Mouse (Mus musculus) kidney, embryonic 16.5 days (tissue): ENCODE measurements around the gene Pfkfb1. TPM values are rescaled to one million over a fixed set of nuclear protein-coding genes. Genes with fewer than 3 reads are reported as not detected.

ENCODE experiments used
- ATAC-seq: fragments of 200-750 bp; cut with Nextera tagmentation; 2 replicates; pipeline ENCODE4 v1.8.0; 2017; ENCODE audit warnings: moderate TSS enrichment; ENCODE audit not compliant: low FRiP score, low TSS enrichment
- H3K27ac ChIP-seq: fragments of 300-500 bp; sonication (generic); 2 replicates; pipeline ENCODE4 v1.5.1; 2014; ENCODE audit warnings: low read length
- H3K27me3 ChIP-seq: fragments of 300-500 bp; sonication (generic); 2 replicates; pipeline ENCODE4 v1.6.1; 2014; ENCODE audit warnings: low read length, control low read depth, mixed read lengths; ENCODE audit not compliant: insufficient read depth
- H3K36me3 ChIP-seq: fragments of 300-500 bp; sonication (generic); 2 replicates; pipeline ENCODE4 v1.6.1; 2014; ENCODE audit warnings: low read length, control low read depth, mixed read lengths; ENCODE audit not compliant: insufficient read depth
- H3K4me1 ChIP-seq: fragments of 300-500 bp; sonication (generic); 2 replicates; pipeline ENCODE4 v1.6.1; 2014; ENCODE audit warnings: low read length, control low read depth, mixed read lengths; ENCODE audit not compliant: insufficient read depth
- H3K4me2 ChIP-seq: fragments of 300-500 bp; sonication (generic); replicated peaks from 2 replicates; pipeline ENCODE4 v1.6.1; 2014; ENCODE audit warnings: low read depth, low read length
- H3K4me3 ChIP-seq: fragments of 300-500 bp; sonication (generic); 2 replicates; pipeline ENCODE4 v1.5.1; 2014; ENCODE audit warnings: mild to moderate bottlenecking, low read length
- H3K9ac ChIP-seq: fragments of 300-500 bp; sonication (generic); replicated peaks from 2 replicates; pipeline ENCODE4 v1.6.1; 2014; ENCODE audit warnings: low read length
- H3K9me3 ChIP-seq: fragments of 300-500 bp; sonication (generic); 2 replicates; pipeline ENCODE4 v1.6.1; 2016; ENCODE audit warnings: low read length, control low read depth
- WGBS: fragments of 180-500 bp; shearing (Covaris S2); extraction: QIAGEN DNeasy Blood & Tissue Kit; methylation state at CpG from one replicate; pipeline ENCODE4 v1.1.7; 2014; 5-methylcytosine and 5-hydroxymethylcytosine counted together
- polyA plus RNA-seq: library from polyadenylated mRNA; unstranded; fragments of >200 nt; fragmentation: Nextera tagmentation; extraction: Ambion mirVana; gene quantifications from 2 replicates; pipeline ENCODE4 v1.2.1, GENCODE M21; 2015

Pfkfb1 gene
- 5.2 and 6.2 TPM in 2 replicates for polyA plus RNA-seq

GRCm38 (mm10) chrX:150588023-150588764 lies at the start of gene Pfkfb1:
TSS of gene Pfkfb1 (plus strand) at chrX:150588229.
- H3K27ac ChIP-seq, result peak within 1 kb of the TSS; percentile 86
- peak; percentile 96 for ATAC-seq
- peak within 1 kb of the TSS; percentile 81 for H3K9ac ChIP-seq

GRCm38 (mm10) chrX:150540111-150540510 lies 47.9 kb upstream of the Pfkfb1 start:
- Histone ChIP-seq H3K27me3 (peaks cover 2% of the 10 kb centered on the region; the same call in 1 of the 2 replicates), H3K36me3 (no peaks in the 10 kb centered on the region), H3K4me1 (no peaks in the 10 kb centered on the region), H3K4me3 (no peak overlapping the region), H3K4me2 (no peak overlapping the region), H3K27ac (no peak overlapping the region), H3K9me3 (no peaks in the 10 kb centered on the region; the same call in 1 of the 2 replicates), H3K9ac (no peak overlapping the region)
- 91% methylated on average over 2 of the region's 2 CpGs for WGBS
- ATAC-seq, result no peak

More at GRCm38 (mm10) chrX:150588023-150588764, at the start of gene Pfkfb1:
- Histone ChIP-seq H3K9me3 (no peaks in the 10 kb centered on the region), H3K4me3 (peak within 1 kb of the TSS; percentile 63), H3K36me3 (peaks cover 5% of the 10 kb centered on the region; the same call in 1 of the 2 replicates), H3K27me3 (peaks cover 11% of the 10 kb centered on the region; the same call in 1 of the 2 replicates), H3K4me1 (peaks cover 3% of the 10 kb centered on the region; the same call in 1 of the 2 replicates), H3K4me2 (peak within 1 kb of the TSS; percentile 60)
- WGBS, result 19% methylated on average over 35 of the region's 35 CpGs

- Histone ChIP-seq H3K27me3 (peaks cover 2% of the 10 kb centered on the region; the same call in 1 of the 2 replicates), H3K36me3 (no peaks in the 10 kb centered on the region), H3K27ac (no peak overlapping the region), H3K9me3 (no peaks in the 10 kb centered on the region; the same call in 1 of the 2 replicates), H3K4me3 (no peak overlapping the region), H3K9ac (no peak overlapping the region), H3K4me2 (no peak overlapping the region), H3K4me1 (no peaks in the 10 kb centered on the region)
- no peak for ATAC-seq
Observed at GRCm38 (mm10) chrX:150541684-150542083, 46.3 kb upstream of the Pfkfb1 start.

GRCm38 (mm10) chrX:150547239-150547638 lies 40.8 kb upstream of the Pfkfb1 start, which contains the start of gene Alas2:
TSS of gene Alas2 (plus strand) at chrX:150547375.
- Histone ChIP-seq H3K4me2 (no peak within 1 kb of the TSS), H3K36me3 (no peaks in the 10 kb centered on the region), H3K9me3 (no peaks in the 10 kb centered on the region), H3K4me3 (no peak within 1 kb of the TSS), H3K4me1 (no peaks in the 10 kb centered on the region), H3K27ac (no peak within 1 kb of the TSS), H3K27me3 (peaks cover 4% of the 10 kb centered on the region; the same call in 1 of the 2 replicates), H3K9ac (no peak within 1 kb of the TSS)
- WGBS, result 36% methylated on average over 5 of the region's 5 CpGs
- ATAC-seq, result no peak

- Histone ChIP-seq H3K4me2 (no peak overlapping the region), H3K36me3 (no peaks in the 10 kb centered on the region), H3K9me3 (no peaks in the 10 kb centered on the region), H3K27ac (no peak overlapping the region), H3K9ac (no peak overlapping the region), H3K27me3 (peaks cover 8% of the 10 kb centered on the region; the same call in 1 of the 2 replicates), H3K4me1 (no peaks in the 10 kb centered on the region), H3K4me3 (no peak overlapping the region)
- no peak for ATAC-seq
- 74% methylated on average over 3 of the region's 3 CpGs for WGBS
Observed at GRCm38 (mm10) chrX:150549639-150550038, 38.4 kb upstream of the Pfkfb1 start.

- Histone ChIP-seq H3K9ac (no peak overlapping the region), H3K36me3 (no peaks in the 10 kb centered on the region), H3K4me2 (no peak overlapping the region), H3K9me3 (no peaks in the 10 kb centered on the region), H3K27ac (no peak overlapping the region), H3K4me3 (no peak overlapping the region), H3K27me3 (peaks cover 8% of the 10 kb centered on the region; the same call in 1 of the 2 replicates), H3K4me1 (no peaks in the 10 kb centered on the region)
- 100% methylated on average over 2 of the region's 2 CpGs for WGBS
- ATAC-seq, result no peak
Observed at GRCm38 (mm10) chrX:150551986-150552385, 36.0 kb upstream of the Pfkfb1 start.

GRCm38 (mm10) chrX:150554032-150554431 lies 34.0 kb upstream of the Pfkfb1 start:
- Histone ChIP-seq H3K4me2 (no peak overlapping the region), H3K27ac (no peak overlapping the region), H3K4me3 (no peak overlapping the region), H3K9ac (no peak overlapping the region), H3K9me3 (no peaks in the 10 kb centered on the region), H3K36me3 (no peaks in the 10 kb centered on the region), H3K27me3 (peaks cover 14% of the 10 kb centered on the region; the same call in 1 of the 2 replicates), H3K4me1 (no peaks in the 10 kb centered on the region)
- 83% methylated on average over 3 of the region's 3 CpGs for WGBS
- ATAC-seq, result no peak

GRCm38 (mm10) chrX:150564644-150565357 lies 23.2 kb upstream of the Pfkfb1 start:
- H3K27ac ChIP-seq, result no peak overlapping the region
- no peaks in the 10 kb centered on the region for H3K4me1 ChIP-seq
- H3K9ac ChIP-seq, result no peak overlapping the region
- no peak overlapping the region for H3K4me2 ChIP-seq
- H3K9me3 ChIP-seq, result no peaks in the 10 kb centered on the region
- 89% methylated on average over 12 of the region's 12 CpGs for WGBS
- peaks cover 3% of the 10 kb centered on the region; the same call in 1 of the 2 replicates for H3K36me3 ChIP-seq
- no peak overlapping the region for H3K4me3 ChIP-seq
- ATAC-seq, result no peak
- H3K27me3 ChIP-seq, result peaks cover 16% of the 10 kb centered on the region; the same call in 1 of the 2 replicates

- Histone ChIP-seq H3K4me2 (no peak overlapping the region), H3K4me1 (no peaks in the 10 kb centered on the region), H3K9me3 (no peaks in the 10 kb centered on the region), H3K27ac (no peak overlapping the region), H3K27me3 (peaks cover 3% of the 10 kb centered on the region; the same call in 1 of the 2 replicates), H3K4me3 (no peak overlapping the region), H3K36me3 (peaks cover 11% of the 10 kb centered on the region; the same call in 1 of the 2 replicates), H3K9ac (no peak overlapping the region)
- 0 out of 2 replicates have a peak, but pooled peaks have one; percentile 39 for ATAC-seq
Observed at GRCm38 (mm10) chrX:150581921-150582320, 6.1 kb upstream of the Pfkfb1 start.
